Mouse (Mus musculus): ENCODE data around the gene Mybbp1a.
"Not testable (repeated sequence)": the region's sequence is repeated elsewhere in the genome, so short reads cannot be mapped to it uniquely, and the experiment has no call there.

Gene Mybbp1a

GRCm38 (mm10) chr11:72413601-72414190 lies 27.5 kb upstream of the Mybbp1a start:
- no peak for DNase-seq

GRCm38 (mm10) chr11:72415155-72415554 lies 26.0 kb upstream of the Mybbp1a start:
- DNase-seq, result no peak

DNA sequence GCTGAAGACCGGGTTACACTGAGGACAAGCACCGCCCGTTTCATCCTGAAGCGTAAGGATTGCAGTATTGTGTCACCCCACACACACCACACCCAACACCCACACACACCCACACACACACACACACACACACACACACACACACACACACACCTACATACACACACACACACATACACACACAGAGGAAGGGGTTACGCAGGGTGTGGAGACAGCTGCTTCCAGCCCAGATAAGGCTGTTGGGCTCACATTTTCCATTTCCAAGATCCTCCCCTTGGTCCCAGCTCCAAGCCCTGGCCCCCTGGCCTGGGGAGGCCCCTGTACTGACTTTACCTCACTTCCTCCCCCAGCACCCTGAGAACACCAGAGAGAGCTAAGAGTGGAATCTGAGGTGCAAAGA lies 24.5 kb upstream of the Mybbp1a start:
- no peak for DNase-seq

DNA sequence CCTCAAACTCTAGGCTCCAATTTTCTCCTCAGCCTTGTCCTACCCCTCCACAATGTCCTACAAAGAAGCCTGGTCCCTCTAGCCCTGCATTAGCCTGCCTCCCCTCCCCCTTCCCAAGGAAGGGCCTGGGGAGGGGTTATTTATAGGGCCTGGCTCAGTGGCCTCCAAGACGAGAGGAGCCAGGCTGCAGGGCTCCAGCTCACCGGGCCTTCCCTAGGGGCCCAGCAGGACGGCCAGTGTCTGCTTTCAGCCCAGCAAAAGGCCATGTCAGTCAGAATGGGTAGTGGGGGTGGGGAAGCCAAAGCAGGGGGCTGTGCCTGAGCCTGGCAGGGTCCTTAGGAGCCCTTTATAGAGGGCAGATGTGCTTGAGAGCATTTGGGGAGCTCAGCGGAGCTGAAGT lies 23.8 kb upstream of the Mybbp1a start:
- no peak for DNase-seq

- peak; percentile 63 for DNase-seq
These were observed 22.9 kb upstream of the Mybbp1a start for GRCm38 (mm10) chr11:72418227-72418626.

DNA sequence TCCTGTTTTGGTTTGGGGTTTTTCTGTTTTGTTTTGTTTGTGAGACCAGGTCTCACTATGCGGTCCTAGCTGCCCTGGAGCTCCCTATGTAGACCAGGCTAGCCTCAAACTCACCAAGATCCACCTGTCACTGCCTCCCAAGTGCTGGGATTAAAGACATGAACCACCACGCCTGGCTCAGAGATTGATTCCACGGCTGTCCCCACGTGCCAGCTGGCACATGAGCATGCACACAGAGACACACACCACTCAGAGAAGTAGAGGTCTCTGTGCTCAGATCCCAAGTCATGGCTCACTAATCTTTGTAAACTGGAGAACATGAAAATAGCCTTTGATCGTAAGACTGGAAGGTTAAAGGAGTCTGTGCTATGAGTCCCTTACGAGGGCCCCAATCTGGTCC lies 22.1 kb upstream of the Mybbp1a start:
- no peak for DNase-seq

- no peak for DNase-seq
These were observed 20.6 kb upstream of the Mybbp1a start for GRCm38 (mm10) chr11:72420460-72421122.

DNA sequence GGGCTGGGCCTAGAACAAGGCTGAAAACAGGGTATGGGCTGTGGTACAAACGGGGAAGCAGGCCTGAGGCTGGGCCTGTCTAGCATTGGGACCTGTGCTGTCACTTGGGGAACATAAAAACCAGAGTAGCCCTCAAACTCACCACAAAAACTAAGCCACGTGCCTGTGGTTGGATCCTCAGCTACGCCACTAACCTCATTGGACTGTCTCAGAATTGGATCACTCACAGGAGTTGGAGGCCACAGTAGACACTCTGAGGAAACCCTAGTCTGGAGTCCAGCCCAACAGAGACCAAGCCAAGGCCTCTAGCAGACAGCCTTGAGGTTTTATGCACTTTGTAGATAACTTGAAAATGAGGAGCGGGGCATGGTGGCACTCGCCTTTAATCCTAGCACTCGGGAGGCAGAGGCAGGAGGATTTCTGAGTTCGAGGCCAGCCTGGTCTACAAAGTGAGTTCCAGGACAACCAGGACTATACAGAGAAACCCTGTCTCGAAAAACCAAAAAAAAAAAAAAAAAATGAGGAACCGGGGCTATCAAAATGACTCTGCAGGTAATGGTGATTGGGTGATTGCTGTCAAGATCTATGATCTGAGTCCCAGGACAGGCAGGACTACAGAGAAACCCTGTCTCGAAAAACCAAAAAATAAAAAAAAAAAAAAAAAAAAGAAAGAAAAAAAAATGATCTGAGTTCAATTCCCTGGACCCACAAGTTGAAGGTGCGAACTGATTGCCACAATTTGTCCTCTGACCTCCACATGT lies 19.5 kb upstream of the Mybbp1a start:
- DNase-seq, result no peak

DNA sequence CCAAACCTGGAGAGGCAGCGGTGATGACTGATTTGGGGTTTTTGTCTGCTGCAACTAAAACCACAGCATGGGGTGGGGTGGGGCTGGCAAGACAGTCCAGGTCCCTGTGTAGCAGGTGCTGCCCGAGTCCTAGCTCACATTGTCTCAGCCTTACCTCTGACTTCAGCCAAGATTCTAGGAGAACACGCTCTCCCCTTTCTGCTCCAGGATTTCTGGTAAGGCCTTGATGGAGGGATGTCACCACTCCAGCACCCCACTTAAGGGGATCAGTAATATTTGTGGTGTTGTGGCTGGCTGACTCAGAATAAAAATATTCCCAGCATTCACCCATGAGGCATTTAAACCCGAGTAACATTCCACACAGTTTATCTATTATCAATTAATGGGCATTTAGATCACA lies 17.5 kb upstream of the Mybbp1a start:
- no peak for DNase-seq

DNA sequence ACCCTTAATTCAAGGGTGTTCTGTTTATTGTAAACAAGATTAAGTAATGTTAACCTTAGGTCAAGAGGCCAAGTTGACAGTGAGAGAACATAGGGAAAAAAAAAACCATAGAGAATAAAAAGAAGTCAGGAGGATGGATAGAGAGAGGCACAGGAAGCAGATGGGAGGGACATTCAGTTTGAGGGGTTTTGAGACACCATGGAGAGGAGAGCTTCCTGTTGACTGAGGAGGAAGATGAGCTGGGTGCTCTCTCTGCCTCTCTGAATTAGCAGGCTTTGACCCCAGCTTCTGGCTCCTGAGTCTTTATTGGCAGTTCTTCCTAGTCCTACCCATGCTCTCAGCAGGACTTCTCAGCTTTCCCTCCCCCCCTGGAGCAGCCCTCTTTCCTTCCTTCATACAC lies 16.0 kb upstream of the Mybbp1a start:
- DNase-seq, result no peak

DNA sequence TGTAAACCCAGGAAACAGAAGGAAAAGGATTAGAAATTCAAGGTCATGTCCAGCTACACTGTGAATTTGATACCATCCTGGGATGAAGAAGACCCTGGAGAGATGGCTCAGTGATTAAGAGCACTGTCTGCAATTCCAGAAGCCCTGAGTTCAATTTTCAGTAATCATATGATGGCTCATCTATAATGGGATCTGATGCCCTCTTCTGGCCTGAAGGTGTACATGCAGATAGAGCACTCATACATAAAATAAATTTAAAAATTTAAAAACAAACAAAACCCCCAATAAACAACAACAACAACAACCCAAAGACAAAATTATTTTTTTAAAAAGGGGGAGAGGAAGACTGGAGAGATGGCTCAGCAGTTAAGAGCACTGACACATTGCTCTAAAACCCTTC lies 14.3 kb upstream of the Mybbp1a start:
- no peak for DNase-seq

DNA sequence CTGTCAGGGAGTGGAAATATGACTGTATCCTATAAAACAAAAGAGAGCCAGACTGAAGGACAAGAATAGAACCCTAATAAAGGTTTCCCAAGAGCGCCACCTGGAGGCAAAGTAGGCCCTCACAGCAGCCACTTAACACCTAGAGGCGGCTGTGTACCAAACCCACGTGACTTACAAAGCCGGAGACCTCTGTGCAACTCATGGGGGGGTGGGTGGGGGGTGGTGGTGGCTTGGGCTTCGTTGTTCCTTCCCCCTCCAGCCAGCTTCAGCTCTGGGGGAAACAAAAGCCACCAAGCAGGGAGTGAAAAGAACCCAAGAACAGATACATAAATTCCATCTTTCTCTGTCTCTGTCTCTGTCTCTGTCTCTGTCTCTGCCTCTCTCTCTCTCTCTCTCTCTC lies 12.5 kb upstream of the Mybbp1a start:
- peak; percentile 89 for DNase-seq

GRCm38 (mm10) chr11:72429288-72429690 lies 11.9 kb upstream of the Mybbp1a start:
- DNase-seq, result peak; percentile 83

GRCm38 (mm10) chr11:72430311-72431068 lies 10.7 kb upstream of the Mybbp1a start:
- DNase-seq, result not testable (repeated sequence)

DNA sequence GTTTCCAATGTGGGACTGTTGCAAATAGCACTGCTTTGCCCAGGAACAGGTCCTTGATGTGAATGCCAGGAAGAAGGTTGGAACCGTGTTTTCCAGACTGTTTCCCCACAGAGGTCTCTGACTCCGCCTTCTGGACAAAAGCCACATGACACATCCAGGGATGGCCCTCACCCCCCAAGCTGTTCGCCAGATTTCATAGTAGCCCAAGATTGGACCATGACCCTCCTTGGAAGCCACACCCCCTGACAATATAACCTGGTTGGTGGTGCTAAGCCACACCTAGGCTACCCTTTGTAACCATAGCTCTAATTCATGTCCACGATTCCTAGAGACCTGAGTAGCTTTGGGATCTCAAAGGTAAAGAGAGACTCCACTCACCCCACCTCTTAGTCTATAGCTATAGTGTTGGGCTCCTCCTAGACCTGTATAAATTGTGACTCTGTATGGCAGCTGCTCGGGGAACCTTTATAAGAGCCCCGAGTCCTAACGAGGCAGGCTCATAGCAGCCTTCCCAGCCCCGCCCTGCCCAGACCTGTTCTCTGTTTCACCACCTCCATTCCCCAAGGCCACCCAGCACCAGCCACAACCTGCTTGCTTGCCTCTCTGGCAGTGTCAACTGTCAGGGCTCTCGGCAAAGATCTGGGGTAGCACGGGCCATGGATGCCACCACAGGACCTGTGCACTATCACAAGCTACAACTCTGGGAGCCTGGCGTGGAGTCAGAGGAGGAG lies 6.0 kb upstream of the Mybbp1a start, which contains the start of gene Ggt6:
Gene Ggt6 (plus strand): TSS at position 564 of the 731 bp plus-strand sequence.
- peak; percentile 80 for DNase-seq

DNA sequence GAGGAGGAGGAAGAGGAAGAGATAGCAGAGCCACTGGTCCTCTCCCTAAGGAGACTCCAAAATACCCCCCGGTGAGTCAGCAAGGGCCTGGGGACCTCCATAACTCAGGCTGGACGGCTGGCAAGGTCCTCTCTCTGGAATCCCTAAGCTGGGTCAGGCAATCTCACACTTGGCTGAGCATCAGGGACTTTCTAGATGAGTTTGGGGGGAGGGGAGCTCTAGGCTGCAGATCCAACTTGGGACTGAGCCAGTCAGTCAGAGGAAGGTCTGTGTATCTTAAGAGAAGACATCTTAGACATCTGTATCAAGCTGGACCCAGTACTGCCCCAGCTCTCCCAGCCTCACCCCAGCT lies 5.5 kb upstream of the Mybbp1a start:
- DNase-seq, result peak; percentile 72

DNA sequence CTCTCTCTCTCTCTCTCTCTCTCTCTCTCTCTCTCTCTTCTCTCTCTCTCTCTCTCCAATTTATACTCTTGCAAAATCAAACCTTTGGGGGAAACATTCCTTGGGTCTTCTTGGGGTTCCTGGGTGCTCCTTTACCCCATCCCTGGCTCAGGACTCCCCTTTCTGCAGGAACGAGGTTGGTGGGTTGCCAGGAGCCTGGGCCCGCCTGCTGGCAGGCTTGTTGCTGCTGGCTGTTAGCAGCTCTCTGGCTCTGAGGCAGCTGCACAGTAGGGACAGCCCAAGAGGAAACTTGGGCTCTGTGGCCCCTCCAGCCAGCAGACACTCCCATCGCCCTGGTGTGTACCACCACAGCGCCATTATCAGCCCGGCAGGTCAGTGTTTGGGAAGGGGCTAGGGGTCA lies 4.9 kb upstream of the Mybbp1a start:
- DNase-seq, result peak; percentile 64

DNA sequence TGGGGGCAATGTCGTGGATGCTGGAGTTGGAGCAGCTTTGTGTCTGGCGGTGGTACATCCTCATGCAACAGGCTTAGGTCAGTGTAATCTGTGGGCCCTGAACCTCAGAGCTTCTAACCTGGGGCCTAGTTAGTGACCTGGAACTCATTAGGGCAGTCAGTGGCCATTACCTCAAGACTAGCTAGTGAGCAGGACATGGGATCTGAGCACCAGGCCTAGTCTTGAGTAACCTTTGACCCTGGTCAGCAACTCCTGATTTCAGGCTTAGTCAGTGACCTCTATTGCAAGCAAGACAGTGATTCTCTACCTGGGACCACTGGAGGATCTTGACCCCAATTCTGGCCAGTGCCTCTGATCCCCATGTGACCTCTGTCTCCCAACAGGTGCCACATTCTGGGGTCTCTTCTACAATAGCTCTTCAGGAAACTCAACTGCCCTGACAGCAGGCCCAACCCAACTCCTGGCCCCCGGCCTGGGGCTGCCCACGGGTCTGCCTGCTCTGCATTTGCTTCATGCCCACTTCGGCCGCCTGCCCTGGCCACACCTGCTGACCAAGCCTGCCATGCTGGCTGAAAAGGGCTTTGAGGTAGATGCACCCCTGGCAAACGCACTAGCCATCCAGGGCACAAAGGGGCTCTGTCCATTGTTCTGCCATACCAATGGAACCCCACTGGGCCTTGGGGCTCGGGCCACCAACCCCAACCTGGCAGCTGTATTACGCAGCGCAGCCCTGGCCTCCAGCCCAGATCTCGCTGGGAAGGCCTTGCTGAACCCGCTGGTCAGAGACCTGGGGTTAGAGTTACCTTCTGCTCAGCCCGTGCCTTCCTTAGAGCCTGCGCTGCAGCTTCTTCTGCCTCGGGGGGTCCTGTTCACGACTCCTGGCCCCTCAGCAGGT lies 4.2 kb upstream of the Mybbp1a start:
- peak; percentile 60 for DNase-seq

DNA sequence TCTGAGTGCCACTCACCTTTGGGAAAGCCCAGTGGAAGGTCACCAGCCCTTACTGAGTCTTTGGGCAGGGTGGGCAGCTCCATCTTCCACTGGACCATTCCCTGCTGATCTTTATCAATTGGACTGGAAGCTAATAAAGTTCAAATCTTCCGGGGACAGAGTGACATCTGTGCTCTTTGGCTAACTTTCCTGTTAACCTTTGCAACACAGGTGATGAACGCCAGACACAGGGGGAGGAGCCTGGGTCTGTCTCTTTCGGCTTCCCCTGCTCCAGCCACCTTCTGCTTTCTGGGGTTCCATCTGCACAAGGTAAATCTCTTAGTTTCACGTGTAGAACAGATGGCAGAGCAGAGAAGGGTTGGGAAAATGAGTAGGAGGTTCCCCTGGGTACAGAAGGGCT lies 2.7 kb upstream of the Mybbp1a start:
- DNase-seq, result no peak

GRCm38 (mm10) chr11:72440597-72440964 lies 574 bp upstream of the Mybbp1a start:
- not testable (repeated sequence) for DNase-seq

GRCm38 (mm10) chr11:72446311-72447105 lies 5.4 kb downstream of the Mybbp1a start:
- peak; percentile 66 for DNase-seq

Measured in kidney, adult 18-20 months (tissue).